Mouse (Mus musculus): ENCODE measurements at regions not wholly inside any gene's neighbourhood (a gene's known extent, or its start where the extent isn't known, plus 50 kb on each side); places are given as distances from the start of the nearest gene placed in this dataset.

DNA sequence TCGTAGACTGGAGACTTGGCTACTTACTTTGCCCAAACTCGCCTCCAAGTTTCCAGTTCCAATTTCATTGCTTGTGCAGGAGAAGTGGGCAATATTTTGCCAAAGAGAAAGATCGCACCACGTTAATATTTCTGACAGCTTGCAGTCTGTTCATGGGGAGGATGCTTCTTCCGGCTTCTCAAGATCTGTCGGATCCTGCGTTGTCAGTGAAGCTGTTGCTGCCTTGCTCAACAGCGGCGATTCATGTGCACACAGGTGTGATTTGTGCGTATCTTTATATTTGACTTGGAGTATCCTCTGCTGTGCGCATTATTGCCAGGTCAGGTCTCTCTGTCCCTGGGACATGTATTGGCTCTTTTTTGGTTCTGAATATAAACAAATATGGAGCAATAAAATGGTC, 118.3 kb downstream of the Btg1 start:
- TF ChIP-seq CTCF (IDR thresholded peaks at IDR 0.05; ENCODE audit: low read depth) (no peak), EP300 (IDR thresholded peaks at IDR 0.05; ENCODE audit: low read depth) (no peak)

Measured in liver, embryonic 14.5 days (tissue).